Comparison of ENCODE assay signal across 16 mouse cellular contexts in the genomic region with DNA sequence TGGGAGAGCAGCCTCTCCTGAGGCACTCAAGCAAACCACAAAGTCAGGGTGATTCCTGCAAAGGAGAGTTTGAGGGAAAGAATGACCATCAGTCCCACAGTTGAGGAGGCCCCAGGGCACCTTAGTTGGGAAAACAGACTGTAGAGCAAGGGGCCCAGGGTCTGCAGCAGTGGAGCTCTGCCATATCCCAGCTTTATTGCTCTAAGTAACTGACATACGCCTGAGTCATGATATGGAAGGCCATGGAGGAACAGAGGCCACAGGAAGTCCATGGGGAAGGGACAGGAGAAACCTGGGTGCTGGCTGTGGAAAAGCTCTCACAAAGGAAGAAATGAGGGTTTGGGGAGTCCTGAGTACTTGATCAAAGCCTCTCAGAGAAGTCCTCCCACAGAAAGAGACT.
A peak's percentile ranks its signal among the peaks of the same experiment; 100 is the strongest.
DNase-seq lines count a peak whose midpoint lies in the region; ATAC-seq and TF ChIP-seq lines count a peak whose summit lies in the region.
"Had no signal": no experiment of that assay in that cellular context is flagged by ENCODE, and none has a peak within 500 bp of the region (broad histone marks: within the 10 kb centered on the region; RNA-seq: fewer than 3 reads in every experiment).

No protein-coding gene starts in this region.

- no peak overlapping the region for H3K4me2 ChIP-seq in kidney, postnatal 0 days (ENCODE audit: low read length)
- H3K4me2 ChIP-seq in embryonic facial prominence, embryonic 12.5 days (replicated peaks), result no peak overlapping the region
- peak overlapping the region; percentile 25 for H3K4me2 ChIP-seq in intestine, embryonic 15.5 days (replicated peaks)
- no peak overlapping the region for H3K4me2 ChIP-seq in stomach, embryonic 15.5 days
- H3K4me2 ChIP-seq: heart, embryonic 11.5 days; midbrain, embryonic 15.5 days had no signal

- no peaks in the 10 kb centered on the region for H3K36me3 ChIP-seq in kidney, postnatal 0 days (ENCODE audit: insufficient read depth, low read length)
- H3K36me3 ChIP-seq in embryonic facial prominence, embryonic 12.5 days, result 0 out of 2 replicates have a peak, but pooled peaks cover 3% of the 10 kb centered on the region
- H3K36me3 ChIP-seq in intestine, embryonic 15.5 days, result no peaks in the 10 kb centered on the region
- no peaks in the 10 kb centered on the region for H3K36me3 ChIP-seq in stomach, embryonic 15.5 days
- H3K36me3 ChIP-seq: midbrain, embryonic 15.5 days had no signal

- WGBS in kidney, postnatal 0 days, result 78% methylated on average over 1 of the region's 1 CpGs
- 79% methylated on average over 1 of the region's 1 CpGs for whole genome bisulfite sequencing in embryonic facial prominence, embryonic 12.5 days
- WGBS in intestine, embryonic 15.5 days, result 59% methylated on average over 1 of the region's 1 CpGs
- 83% methylated on average over 1 of the region's 1 CpGs for WGBS in stomach, embryonic 15.5 days

- no peaks in the 10 kb centered on the region for H3K9me3 ChIP-seq in kidney, postnatal 0 days (replicated peaks; ENCODE audit: low read length)
- H3K9me3 ChIP-seq in embryonic facial prominence, embryonic 12.5 days, result no peaks in the 10 kb centered on the region
- H3K9me3 ChIP-seq in intestine, embryonic 15.5 days, result no peaks in the 10 kb centered on the region
- H3K9me3 ChIP-seq in stomach, embryonic 15.5 days, result no peaks in the 10 kb centered on the region
- H3K9me3 ChIP-seq: midbrain, embryonic 15.5 days had no signal

- no peak overlapping the region for H3K9ac ChIP-seq in kidney, postnatal 0 days (ENCODE audit: low read depth, low read length)
- H3K9ac ChIP-seq in embryonic facial prominence, embryonic 12.5 days, result no peak overlapping the region
- no peak overlapping the region for H3K9ac ChIP-seq in intestine, embryonic 15.5 days
- no peak overlapping the region for H3K9ac ChIP-seq in stomach, embryonic 15.5 days
- H3K9ac ChIP-seq: midbrain, embryonic 15.5 days had no signal

- H3K27me3 ChIP-seq in kidney, postnatal 0 days (ENCODE audit: insufficient read depth, low read length), result no peaks in the 10 kb centered on the region
- H3K27me3 ChIP-seq in embryonic facial prominence, embryonic 12.5 days, result no peaks in the 10 kb centered on the region
- no peaks in the 10 kb centered on the region for H3K27me3 ChIP-seq in intestine, embryonic 15.5 days (replicated peaks)
- H3K27me3 ChIP-seq in stomach, embryonic 15.5 days (replicated peaks), result no peaks in the 10 kb centered on the region
- H3K27me3 ChIP-seq: midbrain, embryonic 15.5 days had no signal

- peak overlapping the region; percentile 64 for H3K27ac ChIP-seq in kidney, postnatal 0 days
- peak overlapping the region; percentile 60; the same call in 1 of the 2 replicates for H3K27ac ChIP-seq in embryonic facial prominence, embryonic 12.5 days
- peak overlapping the region; percentile 15 for H3K27ac ChIP-seq in intestine, embryonic 15.5 days
- peak overlapping the region; percentile 71 for H3K27ac ChIP-seq in stomach, embryonic 15.5 days
- H3K27ac ChIP-seq: midbrain, embryonic 15.5 days had no signal

- no peak for DNase-seq in kidney, postnatal 0 days (ENCODE audit: low spot score)
- no peak for DNase-seq in kidney, postnatal 36 days
- no peak for DNase-seq in cerebellum, adult 11-12 months
- no peak for DNase-seq in adrenal gland, adult 8-10 months
- DNase-seq: cerebellum, postnatal 14 days; embryo, embryonic 11 days; gastrocnemius, postnatal 14 days; heart, postnatal 14 days; right cerebral cortex, adult 18-20 months; thymus, postnatal 25 days had no signal

- peaks cover 4% of the 10 kb centered on the region; the same call in 1 of the 2 replicates for H3K4me1 ChIP-seq in kidney, postnatal 0 days (replicated peaks; ENCODE audit: insufficient read depth, low read length)
- peaks cover 29% of the 10 kb centered on the region for H3K4me1 ChIP-seq in embryonic facial prominence, embryonic 12.5 days
- H3K4me1 ChIP-seq in intestine, embryonic 15.5 days (replicated peaks), result peaks cover 17% of the 10 kb centered on the region; the same call in 1 of the 2 replicates
- H3K4me1 ChIP-seq in stomach, embryonic 15.5 days, result 0 out of 2 replicates have a peak, but pooled peaks cover 20% of the 10 kb centered on the region

- ATAC-seq in kidney, postnatal 0 days (replicated peaks; ENCODE audit: low FRiP score, low read depth), result no peak
- no peak; the same call in 1 of the 2 replicates for ATAC-seq in embryonic facial prominence, embryonic 12.5 days (ENCODE audit: insufficient number of reproducible peaks, insufficient read depth, low FRiP score, low TSS enrichment)
- peak; percentile 74 for ATAC-seq in intestine, embryonic 15.5 days
- peak; percentile 21; the same call in 1 of the 2 replicates for ATAC-seq in stomach, embryonic 15.5 days (ENCODE audit: insufficient read depth, low FRiP score, low read depth)
- ATAC-seq: hindbrain, embryonic 16.5 days; midbrain, embryonic 15.5 days had no signal

- H3K4me3 ChIP-seq in kidney, postnatal 0 days (replicated peaks; ENCODE audit: low read depth, low read length), result no peak overlapping the region
- H3K4me3 ChIP-seq in embryonic facial prominence, embryonic 12.5 days, result no peak overlapping the region
- H3K4me3 ChIP-seq in intestine, embryonic 15.5 days (replicated peaks), result no peak overlapping the region
- H3K4me3 ChIP-seq in stomach, embryonic 15.5 days (replicated peaks), result no peak overlapping the region
- H3K4me3 ChIP-seq: midbrain, embryonic 15.5 days had no signal

- TF ChIP-seq CTCF in kidney, postnatal 0 days (IDR thresholded peaks at IDR 0.05; ENCODE audit: low read depth), result no peak

Comparison
In these comparisons a context has a peak if more than half of its experiments do, and no peak if none do; other contexts are left out.
1. ATAC-seq: peak in intestine, embryonic 15.5 days (single experiment) and stomach, embryonic 15.5 days (single experiment); none in kidney, postnatal 0 days (single experiment) and embryonic facial prominence, embryonic 12.5 days (single experiment).
2. H3K27ac ChIP-seq: peak in every context shown above with its lines; median percentile 71 in stomach, embryonic 15.5 days; 64 in kidney, postnatal 0 days; 60 in embryonic facial prominence, embryonic 12.5 days; 15 in intestine, embryonic 15.5 days.